Mouse (Mus musculus) C2C12 (cell line): ENCODE results near the gene Eno1.

ENCODE experiments used
- CTCF ChIP-seq: IDR thresholded peaks from one replicate; pipeline ENCODE4 v1.5.1; 2011; ENCODE audit not compliant: control insufficient read depth, insufficient read depth, insufficient read length
- MAX ChIP-seq: IDR thresholded peaks from one replicate; pipeline ENCODE4 v1.6.1; 2011; ENCODE audit warnings: mild to moderate bottlenecking, control low read depth

GRCm38 (mm10) chr4:150230460-150231407 lies 5.8 kb upstream of the Eno1 start:
- TF ChIP-seq MAX = no peak
- no peak for TF ChIP-seq CTCF
